Mouse (Mus musculus) lung, embryonic 15.5 days (tissue): ENCODE data around the gene Pla2g15. TPM values are rescaled to one million over a fixed set of nuclear protein-coding genes. Genes with fewer than 3 reads are reported as not detected.
"Not testable (repeated sequence)": the region's sequence is repeated elsewhere in the genome, so short reads cannot be mapped to it uniquely, and the experiment has no call there.

Experiments used
- ATAC-seq: fragments of 200-750 bp; cut with Nextera tagmentation; 2 replicates; pipeline ENCODE4 v1.8.0; 2017; ENCODE audit warnings: moderate number of reproducible peaks, borderline replicate concordance; ENCODE audit not compliant: low FRiP score, low TSS enrichment; ENCODE audit errors: extremely low read depth
- H3K27ac ChIP-seq: fragments of 300-500 bp; sonication (generic); 2 replicates; pipeline ENCODE4 v1.5.1; 2015; ENCODE audit warnings: moderate library complexity, mild to moderate bottlenecking, inconsistent platforms
- H3K27me3 ChIP-seq: fragments of 300-500 bp; sonication (generic); 2 replicates; pipeline ENCODE4 v1.6.1; 2015; ENCODE audit warnings: inconsistent platforms
- H3K36me3 ChIP-seq: fragments of 300-500 bp; sonication (generic); 2 replicates; pipeline ENCODE4 v1.6.1; 2015; ENCODE audit warnings: inconsistent platforms
- H3K4me1 ChIP-seq: fragments of 300-500 bp; sonication (generic); 2 replicates; pipeline ENCODE4 v1.6.1; 2015; ENCODE audit warnings: inconsistent platforms
- H3K4me2 ChIP-seq: fragments of 300-500 bp; sonication (generic); 2 replicates; pipeline ENCODE4 v1.6.1; 2015; ENCODE audit warnings: inconsistent platforms, mild to moderate bottlenecking, moderate library complexity
- H3K4me3 ChIP-seq: fragments of 300-500 bp; sonication (generic); 2 replicates; pipeline ENCODE4 v1.5.1; 2015; ENCODE audit warnings: mild to moderate bottlenecking, inconsistent platforms
- H3K9ac ChIP-seq: fragments of 300-500 bp; sonication (generic); 2 replicates; pipeline ENCODE4 v1.6.1; 2015; ENCODE audit warnings: inconsistent platforms
- H3K9me3 ChIP-seq: fragments of 300-500 bp; sonication (generic); 2 replicates; pipeline ENCODE4 v1.6.1; 2016; ENCODE audit warnings: inconsistent platforms
- WGBS: fragments of 180-500 bp; shearing (Covaris S2); methylation state at CpG from one replicate; pipeline ENCODE4 v1.1.7; 2015; 5-methylcytosine and 5-hydroxymethylcytosine counted together
- polyA plus RNA-seq: library from polyadenylated mRNA; unstranded; fragments of >200 nt; fragmentation: Nextera tagmentation; extraction: Ambion mirVana; gene quantifications from 2 replicates; pipeline ENCODE4 v1.2.1, GENCODE M21; 2015

Pla2g15 gene
- polyA plus RNA-seq, 1 experiment from 2014 or later = 13.7 TPM

GRCm38 (mm10) chr8:106176891-106177290, 26.7 kb downstream of the Pla2g15 start:
- Histone ChIP-seq H3K9ac (no peak overlapping the region), H3K27ac (peak overlapping the region; percentile 26; the same call in 1 of the 2 replicates), H3K4me1 (peaks cover 43% of the 10 kb centered on the region), H3K36me3 (0 out of 2 replicates have a peak, but pooled peaks cover 2% of the 10 kb centered on the region), H3K4me3 (no peak overlapping the region), H3K9me3 (no peaks in the 10 kb centered on the region), H3K4me2 (no peak overlapping the region; the same call in 1 of the 2 replicates), H3K27me3 (no peaks in the 10 kb centered on the region)
- WGBS = 21% methylated on average over 1 of the region's 1 CpGs
- ATAC-seq = peak; percentile 39; the same call in 1 of the 2 replicates

GRCm38 (mm10) chr8:106177594-106177993, 27.4 kb downstream of the Pla2g15 start:
- H3K9ac ChIP-seq = no peak overlapping the region
- ATAC-seq = no peak
- no peaks in the 10 kb centered on the region for H3K9me3 ChIP-seq
- H3K4me2 ChIP-seq = no peak overlapping the region
- H3K27ac ChIP-seq = peak overlapping the region; percentile 32; the same call in 1 of the 2 replicates
- no peak overlapping the region for H3K4me3 ChIP-seq
- H3K27me3 ChIP-seq = no peaks in the 10 kb centered on the region
- H3K4me1 ChIP-seq = peaks cover 43% of the 10 kb centered on the region
- 55% methylated on average over 1 of the region's 1 CpGs for WGBS
- 0 out of 2 replicates have a peak, but pooled peaks cover 9% of the 10 kb centered on the region for H3K36me3 ChIP-seq

- Histone ChIP-seq H3K36me3 (0 out of 2 replicates have a peak, but pooled peaks cover 10% of the 10 kb centered on the region), H3K27ac (peak overlapping the region; percentile 53), H3K9me3 (no peaks in the 10 kb centered on the region), H3K4me2 (no peak overlapping the region), H3K27me3 (no peaks in the 10 kb centered on the region), H3K4me3 (no peak overlapping the region), H3K9ac (no peak overlapping the region), H3K4me1 (peaks cover 43% of the 10 kb centered on the region)
- no peak for ATAC-seq
- WGBS = 24% methylated on average over 2 of the region's 2 CpGs
These were observed 28.2 kb downstream of the Pla2g15 start for GRCm38 (mm10) chr8:106178428-106178827.

- Histone ChIP-seq H3K27ac (no peak overlapping the region), H3K4me3 (no peak overlapping the region), H3K36me3 (peaks cover 20% of the 10 kb centered on the region; the same call in 1 of the 2 replicates), H3K9ac (no peak overlapping the region), H3K27me3 (no peaks in the 10 kb centered on the region), H3K4me2 (no peak overlapping the region), H3K4me1 (no peaks in the 10 kb centered on the region), H3K9me3 (no peaks in the 10 kb centered on the region)
- WGBS = 85% methylated on average over 8 of the region's 8 CpGs
- ATAC-seq = no peak
These were observed 35.5 kb downstream of the Pla2g15 start for GRCm38 (mm10) chr8:106185628-106186270.

DNA sequence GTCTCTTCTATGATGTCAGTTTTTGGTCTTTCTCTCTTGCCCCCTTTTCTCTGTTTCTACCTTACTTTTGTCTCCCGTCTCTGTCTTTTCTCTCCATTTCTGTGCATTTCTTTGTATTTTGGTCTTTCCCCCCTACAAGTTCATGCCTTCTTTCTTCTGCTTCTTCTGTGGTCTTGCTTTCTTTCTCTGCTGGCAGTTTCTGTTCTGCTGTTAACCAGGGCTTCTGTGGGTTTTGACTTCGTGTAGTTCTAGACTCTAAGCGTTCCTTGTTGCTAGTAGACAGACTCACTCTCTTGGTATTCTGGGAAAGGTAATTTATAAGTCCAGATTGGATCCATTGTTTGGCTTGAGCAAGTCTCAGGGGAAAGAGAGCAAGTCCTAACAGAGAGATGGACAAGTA, 36.2 kb downstream of the Pla2g15 start:
- no peak overlapping the region for H3K9ac ChIP-seq
- no peaks in the 10 kb centered on the region for H3K4me1 ChIP-seq
- H3K9me3 ChIP-seq = no peaks in the 10 kb centered on the region
- H3K27me3 ChIP-seq = no peaks in the 10 kb centered on the region
- 92% methylated on average over 3 of the region's 3 CpGs for WGBS
- H3K4me3 ChIP-seq = no peak overlapping the region
- H3K36me3 ChIP-seq = peaks cover 20% of the 10 kb centered on the region; the same call in 1 of the 2 replicates
- ATAC-seq = no peak
- H3K27ac ChIP-seq = no peak overlapping the region
- H3K4me2 ChIP-seq = no peak overlapping the region

GRCm38 (mm10) chr8:106189162-106189561, 39.0 kb downstream of the Pla2g15 start:
- Histone ChIP-seq H3K4me3 (no peak overlapping the region), H3K27me3 (no peaks in the 10 kb centered on the region), H3K9me3 (no peaks in the 10 kb centered on the region), H3K4me2 (no peak overlapping the region), H3K4me1 (no peaks in the 10 kb centered on the region), H3K36me3 (peaks cover 26% of the 10 kb centered on the region), H3K27ac (no peak overlapping the region), H3K9ac (no peak overlapping the region)
- ATAC-seq = no peak
- 87% methylated on average over 4 of the region's 4 CpGs for WGBS

- WGBS = 75% methylated on average over 5 of the region's 5 CpGs
- Histone ChIP-seq H3K9ac (no peak overlapping the region), H3K4me1 (no peaks in the 10 kb centered on the region), H3K27ac (no peak overlapping the region), H3K27me3 (no peaks in the 10 kb centered on the region), H3K4me3 (no peak overlapping the region), H3K9me3 (no peaks in the 10 kb centered on the region), H3K36me3 (peaks cover 46% of the 10 kb centered on the region), H3K4me2 (no peak overlapping the region)
- no peak for ATAC-seq
These were observed 41.4 kb downstream of the Pla2g15 start for GRCm38 (mm10) chr8:106191639-106192038.

DNA sequence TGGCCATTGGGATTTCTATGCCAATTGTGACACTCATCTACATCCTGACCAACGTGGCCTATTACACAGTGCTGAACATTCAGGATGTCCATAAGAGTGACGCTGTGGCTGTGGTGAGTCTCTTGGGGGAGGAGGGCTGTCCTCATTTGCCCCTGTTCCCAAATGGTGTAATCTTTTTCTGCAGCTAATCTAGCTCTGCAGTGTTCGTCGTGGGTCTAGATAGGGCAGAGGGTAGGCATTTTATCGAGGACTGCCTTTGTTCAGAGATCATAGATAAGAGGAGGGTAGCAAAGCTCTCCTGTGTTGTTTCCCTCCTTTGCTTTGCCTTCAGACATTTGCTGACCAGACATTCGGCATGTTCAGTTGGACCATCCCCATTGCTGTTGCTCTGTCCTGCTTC, 43.0 kb downstream of the Pla2g15 start:
- Histone ChIP-seq H3K4me1 (no peaks in the 10 kb centered on the region), H3K27ac (no peak overlapping the region), H3K27me3 (no peaks in the 10 kb centered on the region), H3K9me3 (no peaks in the 10 kb centered on the region), H3K36me3 (peaks cover 58% of the 10 kb centered on the region), H3K4me3 (no peak overlapping the region), H3K4me2 (no peak overlapping the region), H3K9ac (no peak overlapping the region)
- whole genome bisulfite sequencing = 79% methylated on average over 6 of the region's 6 CpGs
- ATAC-seq = no peak

- Histone ChIP-seq H3K36me3 (peaks cover 62% of the 10 kb centered on the region), H3K9me3 (no peaks in the 10 kb centered on the region), H3K27me3 (no peaks in the 10 kb centered on the region), H3K4me3 (no peak overlapping the region), H3K9ac (no peak overlapping the region), H3K4me2 (no peak overlapping the region), H3K27ac (no peak overlapping the region), H3K4me1 (no peaks in the 10 kb centered on the region)
- no peak for ATAC-seq
- 70% methylated on average over 5 of the region's 5 CpGs for WGBS
These were observed 43.9 kb downstream of the Pla2g15 start for GRCm38 (mm10) chr8:106194062-106194461.

- Histone ChIP-seq H3K27me3 (no peaks in the 10 kb centered on the region), H3K4me2 (no peak overlapping the region), H3K27ac (no peak overlapping the region), H3K9me3 (no peaks in the 10 kb centered on the region), H3K36me3 (peaks cover 78% of the 10 kb centered on the region), H3K4me3 (no peak overlapping the region), H3K9ac (no peak overlapping the region), H3K4me1 (no peaks in the 10 kb centered on the region)
- no peak for ATAC-seq
- 8% methylated on average over 1 of the region's 1 CpGs for WGBS
These were observed 48.5 kb downstream of the Pla2g15 start for GRCm38 (mm10) chr8:106198741-106199140.

- ATAC-seq, H3K4me2 ChIP-seq, H3K4me3 ChIP-seq, H3K9me3 ChIP-seq, H3K9ac ChIP-seq, H3K4me1 ChIP-seq, H3K27ac ChIP-seq, H3K27me3 ChIP-seq: not testable (repeated sequence)
- peaks cover 81% of the 10 kb centered on the region for H3K36me3 ChIP-seq
- 81% methylated on average over 3 of the region's 3 CpGs for WGBS
These were observed 49.4 kb downstream of the Pla2g15 start for GRCm38 (mm10) chr8:106199596-106199995.

DNA sequence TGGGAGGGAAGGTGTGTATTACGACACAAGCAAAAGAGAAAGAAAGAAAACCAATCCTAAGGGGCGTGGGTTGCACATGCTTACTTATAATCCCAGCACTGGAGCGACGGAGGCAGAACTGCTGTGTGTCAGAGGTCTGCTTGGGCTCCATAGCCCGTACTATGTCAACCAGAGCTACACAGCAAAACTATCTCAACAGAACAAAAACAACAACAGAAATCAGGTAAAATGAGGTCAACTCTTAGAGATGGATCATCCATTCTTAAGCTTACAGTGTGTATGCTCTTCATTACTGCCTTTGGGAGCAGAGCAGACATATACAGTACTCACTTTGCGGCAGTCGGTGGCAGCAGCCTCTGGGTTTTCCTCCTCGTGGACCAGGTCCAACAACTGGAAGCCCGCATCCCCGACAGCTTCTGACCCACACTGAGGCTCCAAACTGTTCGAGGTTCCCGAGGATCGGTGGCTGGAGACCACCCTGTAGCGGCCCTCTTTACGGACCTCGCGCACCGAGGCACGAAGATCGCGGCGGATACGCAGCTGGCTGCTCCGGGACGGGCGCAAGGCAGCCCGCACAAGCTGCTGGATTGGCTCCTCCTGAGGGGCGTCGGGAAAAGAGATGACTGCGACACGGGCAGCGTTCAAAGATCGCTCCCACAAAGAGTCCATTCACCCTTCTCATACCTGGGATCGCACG, 60.0 kb downstream of the Pla2g15 start:
- H3K9ac ChIP-seq = peak overlapping the region; percentile 97
- WGBS = under 1% methylated on average over 35 of the region's 35 CpGs
- peak; percentile 50 for ATAC-seq
- peaks cover 17% of the 10 kb centered on the region for H3K4me1 ChIP-seq
- H3K4me3 ChIP-seq = peak overlapping the region; percentile 89
- peak overlapping the region; percentile 78 for H3K4me2 ChIP-seq
- H3K27me3 ChIP-seq = no peaks in the 10 kb centered on the region
- H3K27ac ChIP-seq = peak overlapping the region; percentile 94
- H3K9me3 ChIP-seq = no peaks in the 10 kb centered on the region
- peaks cover 33% of the 10 kb centered on the region for H3K36me3 ChIP-seq
